Mouse (Mus musculus) embryo, embryonic 11.5 days (tissue): ENCODE results near the gene Sfxn5.

Experiments
- DNase-seq: peaks from one replicate; pipeline ENCODE4 v3.0.0-alpha.2; 2012; ENCODE audit warnings: low read depth, low spot score

The Sfxn5 gene

DNA sequence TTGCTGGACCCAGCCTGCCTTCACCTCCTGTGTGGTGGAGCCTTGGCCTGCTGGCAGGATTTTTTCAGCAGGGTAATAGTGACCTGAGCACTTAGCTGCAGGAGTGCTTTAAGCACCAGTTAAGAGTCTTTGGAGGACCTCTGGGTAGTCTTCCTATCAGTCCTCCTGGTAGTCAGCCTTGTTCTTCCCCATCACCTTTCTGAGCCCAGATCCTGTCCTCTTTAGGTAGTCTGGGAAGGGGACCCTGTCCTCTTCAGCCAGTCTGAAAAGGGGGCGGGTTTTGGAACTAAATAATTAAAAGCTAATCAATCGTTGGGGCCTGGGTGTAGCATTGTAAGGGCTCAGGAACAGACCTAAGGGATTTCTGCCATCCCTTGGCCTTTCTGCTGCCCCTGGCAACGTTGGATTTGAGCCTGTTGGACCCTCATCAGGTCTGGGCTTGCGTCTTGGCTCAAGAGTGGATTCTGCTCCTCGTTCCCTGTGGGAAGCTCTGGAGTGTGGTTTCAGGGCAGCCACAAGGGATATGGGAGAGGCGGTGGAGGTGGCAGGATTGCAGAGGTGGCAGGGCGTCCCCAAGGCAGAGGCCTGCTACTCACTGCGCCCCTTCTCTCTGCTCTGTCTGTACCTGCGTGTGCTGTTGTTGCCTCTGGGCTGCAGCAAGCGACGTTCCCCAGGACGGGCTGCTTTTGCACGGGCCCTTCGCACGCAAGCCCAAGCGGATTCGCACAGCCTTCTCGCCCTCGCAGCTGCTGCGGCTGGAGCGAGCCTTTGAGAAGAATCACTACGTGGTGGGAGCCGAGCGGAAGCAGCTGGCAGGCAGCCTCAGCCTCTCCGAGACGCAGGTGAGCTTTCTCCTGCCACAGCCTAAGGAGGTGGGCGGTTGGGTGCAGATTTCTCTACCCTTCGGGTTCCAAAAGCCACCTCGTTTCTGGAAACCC is 139.6 kb downstream of the Sfxn5 start:
- no peak for DNase-seq

DNA sequence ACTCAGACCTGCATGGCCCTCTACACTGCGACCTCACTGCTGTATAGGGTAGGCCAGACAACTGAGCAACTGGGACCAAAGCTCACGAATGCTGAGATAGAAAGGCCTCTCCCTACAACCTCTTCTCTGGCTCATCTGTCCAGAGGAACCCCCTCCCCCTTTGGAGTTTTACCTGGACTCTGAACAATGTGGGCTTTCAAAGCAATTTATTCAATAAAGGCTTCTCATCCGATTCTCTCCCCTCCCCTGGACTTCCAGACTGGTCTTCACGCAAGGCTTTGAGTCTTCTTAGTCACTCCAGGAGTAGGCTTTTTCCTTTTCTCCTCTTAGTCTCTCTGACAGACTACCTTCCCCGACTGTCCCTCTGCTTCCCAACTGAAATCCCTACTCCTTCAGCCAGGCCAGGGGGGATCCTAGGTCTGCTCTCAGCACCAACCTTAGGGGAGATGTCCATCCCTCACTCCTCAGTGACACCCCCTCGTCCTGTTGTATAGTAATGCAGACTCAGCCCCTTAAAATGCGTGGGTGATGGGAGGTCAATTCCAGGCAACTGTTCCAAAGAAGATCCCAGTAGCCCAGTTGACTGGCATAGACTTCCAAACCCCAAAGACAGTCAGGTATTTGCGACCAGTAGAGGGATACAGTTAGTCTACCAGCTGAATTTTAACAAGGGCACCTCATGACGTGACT is 141.3 kb downstream of the Sfxn5 start:
- DNase-seq = no peak

DNA sequence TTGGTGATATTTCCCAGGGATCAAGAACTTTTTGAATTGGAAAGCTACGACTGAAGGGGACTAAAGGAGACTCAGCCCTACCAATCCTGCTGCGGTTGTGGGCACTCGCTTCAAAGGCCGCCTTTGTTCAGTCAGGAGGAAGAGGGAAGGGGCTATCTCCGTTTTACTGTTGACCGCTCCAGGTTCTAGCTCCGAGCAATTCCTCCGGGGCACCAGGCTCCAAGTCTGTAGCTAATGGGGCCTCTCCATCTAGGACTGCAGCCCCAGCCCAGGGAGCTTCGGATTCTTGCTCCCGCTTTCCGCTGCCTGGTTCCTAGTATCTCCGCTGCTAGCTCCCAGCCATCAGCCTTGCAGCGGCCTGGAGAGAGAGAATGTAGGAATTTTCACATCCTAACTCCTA is 142.6 kb downstream of the Sfxn5 start:
- no peak for DNase-seq

DNA sequence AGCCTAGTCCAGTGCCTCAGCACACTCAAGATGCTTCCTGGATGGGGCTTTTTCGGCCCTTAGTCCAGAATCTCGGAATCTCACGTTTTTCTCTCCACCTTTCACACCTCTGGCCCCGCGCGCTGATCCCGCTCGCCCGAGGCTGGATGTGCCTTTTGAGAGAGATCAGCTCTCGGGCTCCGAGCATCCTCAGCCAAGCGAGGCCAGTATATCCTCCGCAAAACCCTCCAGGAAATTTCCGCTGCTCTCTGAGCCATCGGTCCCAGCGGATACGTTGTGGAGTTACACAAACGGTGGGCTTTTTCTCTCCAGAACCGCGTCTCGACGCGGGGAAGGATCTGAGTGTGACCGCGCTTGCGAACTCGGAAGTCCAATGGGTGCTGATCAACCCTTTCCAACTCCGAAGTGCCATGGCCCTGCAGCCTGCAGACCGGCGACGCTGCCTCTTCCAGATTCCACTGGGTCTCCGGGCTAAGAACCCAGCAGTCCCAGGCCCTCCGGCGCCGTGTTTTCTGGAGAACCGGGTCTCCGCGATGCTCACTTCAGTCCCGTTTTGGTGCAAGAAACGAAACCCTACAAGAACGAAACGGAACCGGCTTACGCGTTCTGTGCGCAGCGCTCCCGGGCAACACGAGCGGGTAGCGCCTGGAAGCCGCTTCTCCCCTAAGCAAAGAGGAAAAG is 143.2 kb downstream of the Sfxn5 start:
- DNase-seq = no peak

DNA sequence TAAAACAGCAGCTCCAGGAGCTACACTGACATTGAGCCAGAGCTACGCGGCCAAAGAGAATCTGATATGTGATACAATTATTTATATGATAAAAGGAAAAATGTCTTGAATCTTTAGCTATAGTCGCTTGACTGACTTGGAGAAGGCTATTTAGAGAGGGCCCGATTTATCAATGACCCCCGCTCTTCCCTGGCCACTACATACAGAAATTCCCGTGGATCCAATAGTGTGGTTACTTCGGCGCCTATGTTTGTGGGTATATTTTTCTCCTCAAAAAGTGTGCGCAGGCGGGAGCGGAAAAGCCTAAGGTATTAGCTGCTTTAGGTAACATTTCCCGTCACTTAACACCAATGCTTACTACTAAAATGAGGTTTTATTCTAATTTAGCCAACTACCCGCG is 143.9 kb downstream of the Sfxn5 start:
- DNase-seq = no peak

DNA sequence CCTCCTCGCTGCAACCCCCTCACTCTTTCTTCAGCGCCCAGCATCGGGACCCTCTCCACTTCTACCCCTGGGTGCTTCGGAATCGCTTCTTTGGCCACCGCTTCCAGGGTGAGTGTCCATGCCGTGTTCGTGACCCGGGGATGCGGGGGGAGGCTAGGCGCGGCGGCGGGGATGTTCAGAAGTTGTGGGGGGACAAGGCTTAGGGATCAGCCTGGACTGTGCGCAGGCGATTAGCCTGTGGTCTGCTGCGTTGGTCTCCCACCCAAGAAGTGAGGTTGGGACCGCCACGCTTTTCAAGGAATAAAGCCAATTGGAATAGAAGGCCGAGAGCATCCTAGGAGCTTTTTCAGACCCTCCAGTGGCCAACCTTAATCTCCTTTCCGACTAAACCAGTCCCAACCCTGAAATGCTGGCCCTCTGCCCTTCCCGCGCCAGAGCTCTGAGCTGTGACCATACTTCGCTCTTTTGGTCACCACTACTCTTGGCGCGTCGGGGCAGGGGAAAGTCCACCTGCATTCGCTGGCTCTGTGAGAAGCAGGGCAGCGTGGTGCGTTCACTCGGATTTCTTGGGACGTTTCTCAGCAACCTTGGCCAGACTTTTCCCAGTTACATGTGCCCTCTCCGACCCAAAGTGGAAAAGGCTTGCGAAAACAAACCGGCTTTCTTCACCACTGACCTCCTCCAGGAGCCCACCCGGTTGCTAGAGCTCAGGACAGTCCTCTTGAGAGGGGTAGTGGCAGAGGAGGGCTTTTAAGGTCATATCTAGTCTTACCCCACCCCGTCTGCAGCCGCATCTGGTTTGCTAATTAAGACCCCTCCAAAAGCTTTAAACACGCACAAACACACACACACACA is 144.7 kb downstream of the Sfxn5 start:
- no peak for DNase-seq

DNA sequence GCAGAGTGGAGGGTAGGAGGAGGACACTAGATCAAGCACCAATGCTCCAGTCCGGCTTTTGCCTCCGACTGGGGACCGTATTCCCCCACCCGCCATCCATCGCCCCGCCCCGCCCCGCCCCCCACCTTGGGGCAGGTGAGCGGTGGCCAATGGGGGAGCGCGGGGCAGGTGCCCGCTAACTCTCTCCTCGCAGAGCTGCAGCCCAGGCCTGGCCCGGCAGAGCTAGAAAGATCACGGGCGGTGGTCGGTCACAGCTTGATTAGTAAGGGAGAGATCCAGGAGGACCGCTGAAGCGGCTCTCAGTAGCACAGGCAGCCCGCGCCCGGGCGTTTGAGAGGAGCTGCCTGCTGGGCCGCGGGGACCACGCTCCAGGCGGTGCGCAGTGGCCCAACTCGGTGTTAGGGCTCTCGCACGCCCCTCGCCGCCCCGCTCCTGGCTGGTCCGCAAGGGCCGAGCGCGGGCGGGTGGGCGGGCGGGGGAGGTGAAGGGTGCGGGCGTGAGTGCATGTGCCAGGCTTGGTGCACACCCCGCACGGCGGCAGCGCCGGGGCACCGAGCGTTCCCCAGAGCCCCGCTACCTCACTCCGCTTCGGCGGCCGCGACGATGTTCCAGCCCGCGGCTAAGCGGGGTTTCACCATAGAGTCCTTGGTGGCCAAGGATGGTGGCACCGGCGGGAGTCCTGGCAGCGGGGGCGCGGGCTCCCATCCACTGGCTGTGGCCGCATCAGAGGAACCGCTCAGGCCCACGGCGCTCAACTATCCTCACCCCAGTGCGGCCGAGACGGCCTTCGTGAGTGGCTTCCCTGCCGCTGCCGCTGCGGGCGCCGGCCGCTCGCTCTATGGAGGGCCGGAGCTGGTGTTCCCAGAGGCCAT is 145.6 kb downstream of the Sfxn5 start, which contains the start of gene Emx1:
Gene Emx1, plus strand, starts transcription at position 99 of the 872 bp plus-strand sequence.
- DNase-seq = no peak

DNA sequence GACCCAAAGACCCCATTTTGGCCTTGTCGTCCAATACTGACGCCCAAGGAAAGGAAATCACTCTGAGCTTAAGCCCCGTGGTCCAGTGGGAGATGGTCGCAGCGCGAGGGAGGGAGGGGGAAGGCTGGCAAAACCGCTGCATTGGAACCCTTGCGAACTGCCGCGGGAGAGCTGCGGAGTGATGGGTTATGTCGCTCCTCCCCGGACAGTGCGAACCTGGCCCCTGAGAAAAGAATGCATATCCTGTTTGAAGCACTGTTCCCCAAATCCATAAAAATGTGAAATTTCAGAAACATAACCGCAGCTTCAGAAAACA is 146.5 kb downstream of the Sfxn5 start:
- no peak for DNase-seq

DNA sequence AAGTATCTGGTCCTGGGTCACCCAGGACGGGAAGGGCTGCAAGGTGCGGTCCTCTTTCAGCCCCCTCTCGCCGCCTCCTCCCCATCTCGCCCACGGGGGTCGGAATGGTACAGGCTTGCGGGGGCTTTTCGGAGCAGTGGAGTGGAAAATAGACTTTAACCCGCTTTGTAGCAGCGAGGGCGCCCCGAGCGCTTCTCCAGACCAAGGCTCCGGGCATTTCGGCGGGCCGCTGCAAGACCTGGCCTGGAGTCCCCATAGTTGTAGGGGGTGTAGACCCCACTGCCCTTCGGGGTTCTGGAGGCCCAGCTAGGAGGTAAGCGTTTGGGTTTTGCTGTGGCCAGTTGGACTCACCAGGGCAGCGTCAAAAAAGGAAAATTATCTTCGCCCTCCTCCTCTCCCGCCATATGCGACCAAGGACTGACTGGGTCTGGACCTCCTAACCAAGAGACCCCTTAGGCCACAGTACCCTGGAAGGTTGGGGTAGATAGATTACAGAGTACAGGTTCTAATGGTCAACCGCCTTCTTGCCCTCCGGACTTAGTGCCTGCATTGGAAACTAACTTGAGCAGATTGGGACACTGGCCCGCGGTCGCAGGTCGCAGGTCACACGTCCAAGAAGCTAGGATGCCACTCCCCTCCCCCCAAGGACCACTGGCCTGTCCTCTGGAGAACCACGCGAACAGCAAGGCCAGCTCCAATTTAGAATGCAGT is 147.0 kb downstream of the Sfxn5 start:
- DNase-seq = no peak

DNA sequence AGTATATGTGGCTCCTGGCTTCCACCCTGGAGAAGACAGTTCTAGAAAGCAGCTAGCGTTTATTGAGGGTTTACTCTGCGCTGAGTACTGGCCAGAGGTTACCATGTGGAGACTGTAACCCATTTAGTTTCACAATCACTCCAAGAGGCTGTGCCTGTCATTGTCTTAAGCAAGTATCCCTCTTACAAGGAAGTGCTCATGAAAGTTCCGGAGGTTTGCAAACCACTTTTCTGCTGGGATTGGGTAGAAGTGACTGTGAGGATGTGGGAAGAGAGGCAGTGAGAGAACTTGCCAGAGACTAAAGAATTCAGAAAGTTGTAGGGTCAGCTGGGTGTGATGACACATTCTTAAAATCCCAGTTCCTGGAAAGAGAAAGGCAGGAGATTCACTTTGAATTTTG is 149.3 kb downstream of the Sfxn5 start:
- no peak for DNase-seq

DNA sequence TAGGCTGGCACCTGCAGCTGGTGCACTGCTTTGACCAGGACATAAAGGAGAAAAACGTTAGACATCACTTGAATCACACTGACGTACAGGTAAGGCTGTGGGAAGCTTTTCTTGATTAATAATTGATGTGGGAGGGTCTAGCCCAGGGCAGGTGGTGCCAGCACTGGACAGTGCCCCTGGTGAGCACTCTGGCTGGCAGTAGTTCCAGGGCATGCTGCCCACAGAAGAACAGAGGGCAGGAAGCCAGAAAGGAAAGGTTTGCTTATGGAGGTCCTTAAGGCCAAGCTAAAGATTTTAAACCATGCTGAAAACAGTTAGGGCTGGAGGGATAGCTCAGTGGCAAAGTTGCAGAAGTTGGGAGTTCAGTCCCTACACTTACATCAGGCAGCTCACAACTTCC is 153.2 kb downstream of the Sfxn5 start:
- DNase-seq = no peak

DNA sequence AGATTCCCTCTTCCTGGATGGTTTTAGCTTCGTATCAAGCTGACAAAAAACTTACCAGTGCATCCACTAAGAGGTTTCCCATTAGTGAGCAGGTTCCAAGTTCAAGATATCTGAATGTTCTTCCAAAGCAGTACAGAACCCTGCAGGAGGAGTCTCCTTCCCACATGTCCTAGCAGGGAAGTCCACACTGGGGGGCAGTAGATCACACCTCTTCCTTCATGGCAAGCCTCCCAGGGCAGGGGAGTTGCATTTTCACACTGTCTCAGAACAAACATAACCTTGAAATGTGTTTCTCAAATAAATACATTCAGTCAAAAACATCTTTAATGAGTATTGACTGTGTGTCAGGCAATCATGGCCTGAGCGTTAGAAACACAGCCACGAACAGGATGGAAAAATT is 153.7 kb downstream of the Sfxn5 start:
- no peak for DNase-seq

DNA sequence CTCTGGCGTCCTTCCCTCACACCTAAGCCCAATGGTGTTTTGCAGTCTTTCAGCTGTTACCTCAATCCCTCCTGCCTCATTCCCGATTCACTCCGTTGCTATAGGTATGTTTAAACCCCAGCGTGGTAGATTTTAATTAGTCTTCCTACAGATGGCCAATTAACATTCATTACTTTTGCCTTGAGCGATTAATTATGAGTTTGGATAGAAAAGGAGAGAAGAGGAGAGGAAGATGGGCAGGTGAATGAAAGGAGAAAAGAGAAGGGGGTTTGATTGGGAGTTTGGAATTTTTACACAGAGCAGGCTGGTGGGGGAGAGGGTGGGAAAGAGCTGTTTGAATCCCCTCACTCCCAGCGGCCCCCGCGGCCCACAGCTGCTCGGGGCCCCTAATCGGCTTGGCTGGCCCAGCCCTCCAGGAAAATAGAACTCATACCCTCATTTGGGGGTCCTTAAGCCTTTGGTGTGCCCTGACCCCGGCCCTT is 167.7 kb downstream of the Sfxn5 start:
- DNase-seq = no peak
